Mouse (Mus musculus): ENCODE results near the gene Crybb3.

Crybb3 gene

DNA sequence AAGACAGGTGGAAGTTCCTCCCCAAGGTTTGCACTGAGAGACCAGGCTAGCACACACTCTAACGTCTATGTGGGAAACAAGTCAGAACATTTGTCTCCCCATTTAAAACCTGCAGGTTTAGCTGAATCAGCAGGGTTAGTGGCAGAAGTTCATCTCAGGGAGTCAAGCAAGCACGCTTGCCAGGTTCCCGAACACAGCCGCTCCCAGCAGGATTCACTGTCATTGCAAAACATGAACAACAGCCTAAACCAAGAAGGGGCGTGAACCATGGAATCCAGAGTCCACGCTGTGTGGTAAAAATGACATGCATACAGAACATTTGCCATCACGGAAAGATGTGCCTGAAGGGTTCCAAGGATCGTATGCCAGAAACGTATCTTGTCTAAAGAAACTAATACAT lies 23.7 kb upstream of the Crybb3 start:
- in situ Hi-C loops (cut with MboI; ENCODE audit: low sequenced_read_pairs) = no loop called here

DNA sequence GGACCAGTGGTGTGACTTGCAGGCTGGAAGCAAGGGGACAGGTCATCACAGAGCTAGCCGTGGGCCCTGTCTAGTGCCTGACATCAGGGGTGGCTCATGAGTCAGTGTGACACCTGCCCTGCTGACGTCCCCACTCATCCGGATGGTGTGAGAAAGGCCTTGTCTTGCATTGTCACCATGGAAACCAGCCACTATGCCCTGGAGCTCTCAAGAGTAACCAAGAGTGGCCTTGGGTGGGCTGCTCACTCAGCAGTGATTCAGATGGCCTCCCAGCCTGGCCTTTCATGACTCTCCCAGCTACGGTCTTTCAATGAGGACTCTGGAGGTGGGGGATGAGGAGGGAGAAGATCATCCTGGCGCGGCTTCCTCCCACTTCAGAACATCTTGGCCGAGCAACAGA lies 21.1 kb upstream of the Crybb3 start:
- in situ Hi-C loops (cut with MboI; ENCODE audit: low sequenced_read_pairs) = no loop called here

DNA sequence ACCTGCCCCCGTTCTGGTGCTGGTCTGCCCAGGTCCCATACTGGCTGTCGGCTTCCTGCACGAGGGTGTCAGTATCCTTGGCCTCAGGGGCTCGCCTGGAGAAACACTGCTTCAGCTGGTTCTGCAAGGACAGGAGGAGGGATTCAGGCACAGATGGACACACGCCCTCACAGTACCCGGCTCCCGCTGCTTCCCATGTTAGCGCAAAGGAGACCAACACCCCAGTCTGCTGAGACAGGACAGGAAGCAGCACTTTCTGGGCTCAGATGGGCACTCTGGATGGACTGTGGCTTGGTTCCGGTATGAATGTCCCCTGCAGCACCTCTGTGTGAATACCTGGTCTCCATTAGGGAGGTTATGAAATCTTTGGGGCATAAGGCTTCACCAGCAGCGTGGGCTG lies 20.1 kb upstream of the Crybb3 start:
- in situ Hi-C loops (cut with MboI; ENCODE audit: low sequenced_read_pairs) = no loop called here

DNA sequence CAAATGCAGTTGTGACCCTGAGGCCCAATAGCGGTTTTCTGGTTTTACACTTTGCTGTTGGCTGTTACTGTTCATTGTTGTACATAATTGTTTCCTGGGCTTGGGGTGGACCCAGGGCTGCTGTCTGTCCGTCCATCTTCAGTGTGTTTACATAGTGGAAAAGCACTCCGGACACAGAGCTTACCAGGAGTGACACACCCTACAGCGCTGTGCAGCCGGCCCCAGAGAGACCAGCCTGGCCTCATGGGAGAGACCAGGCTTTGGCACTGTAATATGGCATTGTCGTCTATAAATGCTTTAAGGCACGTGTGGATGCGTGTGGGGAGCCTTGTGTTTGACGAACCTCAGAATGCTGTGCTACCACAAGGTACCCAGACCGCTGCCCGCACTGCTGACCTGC lies 19.0 kb upstream of the Crybb3 start:
- in situ Hi-C loops (cut with MboI; ENCODE audit: low sequenced_read_pairs) = no loop called here

DNA sequence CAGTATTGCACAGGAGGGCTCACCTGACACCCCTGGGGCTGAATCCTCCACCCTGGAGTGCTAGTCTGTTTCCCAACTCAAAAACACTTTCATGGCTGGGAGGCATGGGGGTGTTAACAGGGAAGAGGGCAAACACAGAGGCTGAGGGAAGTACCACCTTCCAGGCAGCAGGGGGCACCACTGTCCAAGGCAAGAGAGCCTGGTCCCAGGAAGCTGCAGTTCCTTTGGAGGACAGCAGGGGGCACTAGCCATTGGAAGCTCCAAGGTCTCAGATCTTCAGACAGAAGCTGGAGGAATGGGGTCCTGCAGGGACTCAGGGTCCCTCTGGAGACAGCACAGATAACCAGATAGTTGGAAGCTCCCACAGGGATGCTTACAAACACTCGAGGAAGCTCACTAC lies 18.2 kb upstream of the Crybb3 start:
- in situ Hi-C loops (cut with MboI; ENCODE audit: low sequenced_read_pairs) = loop anchor here (5.0 kb wide), 1 partner anchor 68 kb away; no protein-coding TSS in a partner anchor

DNA sequence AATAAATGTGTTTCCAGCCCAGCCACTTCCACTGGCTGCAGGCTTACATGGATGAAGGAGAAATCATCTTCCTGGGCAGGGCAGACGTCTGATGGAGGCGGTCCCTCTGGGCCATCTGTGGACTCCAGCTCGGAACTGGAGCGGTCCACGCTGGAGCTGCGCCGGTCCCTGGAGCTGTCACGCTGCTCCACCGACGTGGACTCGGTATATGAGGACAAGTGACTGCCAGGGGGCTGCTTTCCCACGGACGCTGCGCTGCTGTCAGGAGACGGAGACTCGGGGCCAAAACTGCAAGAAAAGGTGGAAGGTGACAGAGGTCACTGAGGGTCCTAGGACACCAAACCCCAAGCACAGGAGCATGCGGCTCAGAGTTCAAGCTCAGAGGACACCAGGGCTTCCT lies 16.2 kb upstream of the Crybb3 start:
- in situ Hi-C loops (cut with MboI; ENCODE audit: low sequenced_read_pairs) = loop anchor here (5.0 kb wide), 1 partner anchor 70 kb away; no protein-coding TSS in a partner anchor

DNA sequence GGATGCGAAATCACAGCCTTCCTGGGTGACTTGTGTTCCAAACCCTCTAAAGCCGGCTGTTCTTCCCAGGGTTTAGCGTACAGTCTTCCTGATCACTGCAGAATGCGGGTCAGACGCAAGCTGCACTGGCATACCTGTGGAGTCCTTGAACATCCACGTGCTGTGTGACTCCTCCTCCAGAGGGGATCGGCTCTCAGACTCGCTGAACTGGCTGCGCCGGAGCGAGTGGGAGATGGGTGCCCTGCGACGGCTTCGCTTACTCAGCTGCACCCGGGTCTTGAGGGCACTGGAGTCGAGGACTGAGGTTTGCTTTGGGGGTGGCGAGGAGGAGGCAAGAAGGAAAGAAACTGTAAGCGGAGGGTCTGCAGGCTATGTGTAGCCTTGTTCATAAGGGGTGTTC lies 14.1 kb upstream of the Crybb3 start:
- in situ Hi-C loops (cut with MboI; ENCODE audit: low sequenced_read_pairs) = loop anchor here (5.0 kb wide), 1 partner anchor 72 kb away; no protein-coding TSS in a partner anchor

DNA sequence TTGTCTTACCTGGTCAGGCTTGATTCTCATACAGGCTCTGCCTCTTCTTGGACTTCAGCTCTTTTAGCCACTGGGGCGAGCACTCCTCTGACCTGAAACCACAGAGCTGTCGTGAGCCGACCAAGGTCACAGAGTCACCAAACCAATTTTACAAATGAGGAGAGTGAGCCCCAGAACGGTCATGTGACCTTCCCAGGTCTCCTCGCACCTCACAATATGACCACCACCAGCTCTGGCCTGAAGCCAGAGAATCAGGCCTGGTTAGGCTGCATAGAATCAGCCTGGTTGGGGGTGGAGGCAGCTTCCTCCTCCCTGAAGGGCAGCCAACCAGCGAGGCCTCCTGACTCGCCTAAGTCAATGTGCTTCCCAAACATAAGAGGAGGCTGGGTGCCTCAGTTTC lies 11.0 kb upstream of the Crybb3 start:
- in situ Hi-C loops (cut with MboI; ENCODE audit: low sequenced_read_pairs) = no loop called here

DNA sequence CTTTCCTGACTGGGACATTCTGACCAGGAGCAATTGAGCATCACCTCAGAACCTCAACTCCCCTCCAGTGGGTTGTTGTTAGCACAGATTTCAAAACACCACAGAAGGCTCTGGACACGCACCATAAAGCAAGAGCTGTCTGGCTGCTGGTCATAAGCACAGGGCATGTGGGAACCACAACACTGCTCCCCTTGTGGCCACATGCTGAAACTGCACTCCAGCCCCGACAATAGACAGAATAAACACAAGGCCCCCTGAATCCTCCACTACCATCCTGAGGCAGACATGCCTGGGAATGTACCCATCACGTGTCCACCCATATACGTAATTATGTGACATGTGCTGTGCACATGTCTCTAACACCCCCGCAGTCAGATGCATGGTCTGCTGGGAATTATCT lies 9.8 kb upstream of the Crybb3 start:
- in situ Hi-C loops (cut with MboI; ENCODE audit: low sequenced_read_pairs) = no loop called here

DNA sequence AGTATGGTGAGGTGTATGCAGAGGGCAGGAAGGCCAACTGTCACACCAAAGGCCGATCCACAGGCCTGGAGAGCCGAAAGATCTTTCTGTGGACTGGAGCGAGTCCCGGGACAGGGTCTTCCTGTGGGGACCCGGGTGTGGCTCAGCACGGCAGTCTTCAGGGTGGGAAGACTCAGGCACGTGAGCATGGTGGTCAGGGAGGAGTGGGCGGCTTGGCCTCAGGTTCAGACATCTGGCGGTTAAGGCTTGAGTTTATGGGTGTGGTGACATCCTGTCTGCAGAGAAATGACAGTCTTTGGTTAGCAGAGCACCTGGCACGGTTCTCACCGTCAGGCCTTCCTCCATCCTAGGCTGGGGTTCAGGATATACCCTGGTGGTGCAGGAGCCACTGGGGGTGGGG lies 9.4 kb upstream of the Crybb3 start:
- in situ Hi-C loops (cut with MboI; ENCODE audit: low sequenced_read_pairs) = no loop called here

DNA sequence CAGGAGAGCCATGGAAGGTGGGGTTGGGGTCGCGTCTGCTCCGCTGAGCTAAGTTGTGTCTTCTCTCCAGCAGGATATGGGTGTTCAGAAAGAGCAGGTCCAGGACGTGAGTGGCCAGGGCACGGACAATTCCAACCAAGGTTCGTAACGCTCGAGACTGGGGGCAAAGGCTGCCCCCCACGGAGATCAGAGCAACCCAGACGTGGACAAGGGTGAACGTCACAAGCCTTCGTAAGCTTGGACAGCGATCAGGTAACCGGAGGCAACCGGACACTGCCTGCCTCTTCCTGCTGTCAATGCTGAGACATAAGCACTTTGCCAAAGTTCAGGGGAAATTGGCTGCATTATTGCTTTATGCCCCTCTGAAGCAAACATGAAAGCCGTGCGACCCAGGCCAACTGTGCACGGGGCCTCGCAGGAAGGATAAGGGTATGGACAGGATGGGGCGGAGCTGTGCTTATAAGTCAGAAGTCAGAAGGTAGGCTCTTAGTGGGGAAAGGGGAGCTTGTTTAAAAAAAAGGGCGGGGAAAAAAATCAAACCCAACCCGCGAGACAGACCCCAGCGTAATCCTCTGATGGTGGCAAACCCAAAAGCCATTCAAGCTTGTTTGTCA lies 8.8 kb upstream of the Crybb3 start:
- in situ Hi-C loops (cut with MboI; ENCODE audit: low sequenced_read_pairs) = no loop called here

DNA sequence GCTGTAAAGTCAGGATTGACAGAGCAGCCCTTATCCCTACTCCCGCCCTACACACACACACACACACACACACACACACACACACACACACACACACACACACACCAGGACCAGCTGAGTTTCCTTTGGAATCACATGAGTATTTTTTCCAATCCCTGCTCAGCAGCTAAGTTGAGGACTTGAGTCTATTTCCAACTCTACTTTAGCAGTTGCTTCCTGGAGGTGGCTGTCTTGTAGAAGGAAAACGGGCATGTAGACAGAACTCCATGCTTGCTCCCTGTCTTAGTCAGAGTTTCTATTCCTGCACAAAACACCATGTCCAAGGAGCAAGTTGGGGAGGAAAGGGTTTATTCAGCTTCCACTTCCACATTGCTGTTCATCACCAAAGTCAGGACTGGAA lies 6.1 kb upstream of the Crybb3 start:
- in situ Hi-C loops (cut with MboI; ENCODE audit: low sequenced_read_pairs) = no loop called here

DNA sequence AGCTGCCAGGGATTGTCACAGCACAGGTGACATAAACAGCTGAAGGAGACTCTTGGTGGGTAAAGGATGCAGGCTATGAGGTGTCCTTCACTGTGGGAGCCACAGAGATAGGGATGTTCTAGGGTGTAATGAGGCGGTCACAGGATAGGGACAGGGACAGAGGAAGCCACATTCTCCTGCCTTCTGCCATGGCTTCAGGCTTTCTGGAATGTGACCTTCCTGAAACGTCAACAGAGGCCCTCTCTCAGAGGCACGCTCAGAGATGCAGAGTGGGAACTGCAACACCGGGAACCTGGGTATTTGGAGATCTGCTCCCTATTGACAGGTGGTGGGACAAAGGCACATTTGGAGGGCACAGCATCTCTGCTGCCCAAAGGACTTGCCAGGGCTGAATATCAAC lies 5.6 kb upstream of the Crybb3 start:
- in situ Hi-C loops (cut with MboI; ENCODE audit: low sequenced_read_pairs) = no loop called here

DNA sequence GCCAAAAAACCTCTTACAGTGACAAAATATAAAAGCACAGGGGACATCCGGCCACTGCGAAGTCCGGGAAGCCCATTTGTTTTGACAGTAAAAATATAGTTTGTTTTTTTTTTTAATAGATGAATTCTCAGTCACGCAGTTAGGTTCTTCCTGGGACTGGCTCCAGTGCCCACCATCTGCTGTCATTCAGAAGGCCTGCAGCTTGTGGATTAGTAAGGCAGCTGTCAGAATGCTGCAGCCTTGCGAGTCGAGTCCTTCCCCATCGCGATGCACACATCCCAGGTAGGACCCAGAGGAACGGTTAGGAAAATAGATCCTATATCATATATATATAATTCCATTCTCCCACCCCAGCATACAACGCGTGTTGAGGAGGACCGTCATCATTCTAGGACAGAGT lies 5.1 kb upstream of the Crybb3 start:
- in situ Hi-C loops (cut with MboI; ENCODE audit: low sequenced_read_pairs) = no loop called here

DNA sequence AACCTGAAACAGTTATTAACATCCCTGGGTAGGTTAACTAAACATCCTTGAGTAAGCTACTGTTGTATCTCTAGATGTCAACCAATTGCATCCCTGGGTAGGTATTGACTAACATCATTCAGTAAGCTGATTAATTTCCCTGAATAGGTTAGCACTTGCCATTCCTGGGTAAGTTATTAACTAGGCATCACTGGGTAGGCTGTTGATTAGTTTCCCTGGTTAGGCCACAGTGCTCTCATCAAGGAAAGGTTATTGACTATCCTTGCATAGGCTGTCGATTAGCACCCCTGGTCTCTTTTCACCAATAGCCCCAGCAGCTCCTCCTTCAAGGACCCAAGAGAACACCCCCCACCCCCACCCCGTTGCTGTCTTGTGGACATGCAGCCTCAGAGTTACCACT lies 4.5 kb upstream of the Crybb3 start:
- in situ Hi-C loops (cut with MboI; ENCODE audit: low sequenced_read_pairs) = no loop called here

DNA sequence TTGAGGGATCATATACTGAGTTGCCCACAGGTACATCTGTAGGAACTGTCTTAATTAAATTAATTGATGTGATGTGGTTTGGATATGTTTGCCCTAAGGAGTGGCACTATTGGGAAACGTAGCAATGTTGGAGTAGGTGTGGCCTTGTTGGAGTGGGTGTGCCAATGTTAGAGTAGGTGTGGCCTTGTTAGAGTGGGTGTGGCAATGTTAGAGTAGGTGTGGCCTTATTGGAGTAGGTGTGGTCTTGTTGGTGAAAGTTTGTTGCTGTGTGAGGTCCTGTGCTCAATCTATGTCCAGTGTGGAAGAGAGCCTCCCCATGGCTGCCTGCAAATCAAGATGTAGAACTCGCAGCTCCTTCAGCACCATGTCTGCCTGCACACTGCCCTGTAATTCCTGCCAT lies 2.9 kb upstream of the Crybb3 start:
- in situ Hi-C loops (cut with MboI; ENCODE audit: low sequenced_read_pairs) = no loop called here

DNA sequence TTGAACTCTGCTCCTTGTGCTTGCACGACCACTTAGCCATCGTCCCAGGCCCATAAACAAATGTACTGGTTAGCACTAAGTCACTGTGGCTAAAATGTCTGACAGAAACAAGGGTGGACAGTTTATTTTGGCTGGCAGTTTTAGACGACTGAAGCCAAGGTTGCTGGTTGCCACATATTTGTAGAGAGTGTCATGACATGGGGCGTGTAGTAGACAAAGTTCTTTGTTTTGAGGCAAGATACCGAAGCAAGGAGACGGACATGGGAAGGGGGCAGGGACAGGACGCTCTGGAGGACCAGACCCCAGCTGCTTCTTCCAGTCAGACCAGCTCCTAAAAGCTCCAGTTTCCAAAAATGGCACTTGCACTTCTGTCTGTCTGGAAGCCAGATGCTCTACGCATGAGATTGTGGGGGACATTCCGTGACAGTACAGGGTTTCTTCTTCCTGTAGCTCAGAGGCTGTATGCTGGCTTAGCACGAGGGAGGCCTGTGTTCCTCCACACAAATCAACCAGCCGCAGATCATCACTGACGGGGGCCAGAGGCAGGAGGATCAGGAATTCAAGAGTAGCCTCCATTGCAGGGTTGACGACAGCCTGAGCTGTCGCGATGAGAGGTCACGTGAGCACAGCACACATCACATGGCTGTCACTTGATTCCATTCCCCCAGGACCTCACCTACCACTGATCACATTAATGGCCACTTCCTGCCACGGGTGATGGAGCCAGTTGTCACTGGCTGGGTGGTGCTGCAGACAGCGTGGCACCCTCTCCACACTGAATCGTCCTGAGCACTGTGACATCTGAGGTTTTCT lies 1.2 kb upstream of the Crybb3 start:
- in situ Hi-C loops (cut with MboI; ENCODE audit: low sequenced_read_pairs) = no loop called here

DNA sequence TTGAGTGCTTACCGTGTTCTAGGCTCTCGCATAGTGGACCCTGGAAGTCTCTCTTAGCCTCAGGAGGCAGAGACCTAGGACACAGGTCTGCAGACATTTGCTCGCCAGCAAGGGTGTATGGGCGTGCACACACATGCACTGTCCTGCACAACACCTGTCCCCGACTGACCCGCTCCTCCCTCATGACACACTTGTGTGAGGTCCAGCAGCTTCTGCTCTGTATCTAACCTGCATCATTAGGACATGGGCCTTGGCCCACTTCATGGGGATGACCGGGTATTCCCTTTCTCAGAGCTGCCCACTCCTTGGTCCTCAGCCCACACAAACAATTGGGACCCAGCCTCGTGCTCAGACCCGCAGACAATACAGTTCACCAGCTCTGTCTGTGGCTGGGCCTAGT lies 364 bp downstream of the Crybb3 start:
- in situ Hi-C loops (cut with MboI; ENCODE audit: low sequenced_read_pairs) = no loop called here

DNA sequence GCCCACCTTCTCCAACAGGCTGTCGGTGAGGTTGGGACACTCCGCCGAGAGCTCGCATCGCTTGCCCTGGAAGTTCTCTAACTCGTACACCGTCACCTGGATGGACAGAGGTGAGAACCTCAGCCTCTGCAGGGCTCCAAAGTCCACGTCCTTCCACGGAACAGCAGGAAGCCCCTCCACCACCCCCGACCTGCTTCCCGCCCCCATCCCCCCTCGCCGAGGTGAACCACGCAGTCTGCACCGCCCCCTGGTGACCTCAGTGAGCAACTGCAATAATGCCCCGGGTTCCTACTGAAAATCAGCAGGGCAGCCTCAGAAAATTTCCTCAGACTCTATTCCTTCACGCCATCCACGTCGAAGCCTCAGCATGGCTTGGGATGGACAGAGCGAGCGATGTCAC lies 1.6 kb downstream of the Crybb3 start:
- in situ Hi-C loops (cut with MboI; ENCODE audit: low sequenced_read_pairs) = no loop called here

DNA sequence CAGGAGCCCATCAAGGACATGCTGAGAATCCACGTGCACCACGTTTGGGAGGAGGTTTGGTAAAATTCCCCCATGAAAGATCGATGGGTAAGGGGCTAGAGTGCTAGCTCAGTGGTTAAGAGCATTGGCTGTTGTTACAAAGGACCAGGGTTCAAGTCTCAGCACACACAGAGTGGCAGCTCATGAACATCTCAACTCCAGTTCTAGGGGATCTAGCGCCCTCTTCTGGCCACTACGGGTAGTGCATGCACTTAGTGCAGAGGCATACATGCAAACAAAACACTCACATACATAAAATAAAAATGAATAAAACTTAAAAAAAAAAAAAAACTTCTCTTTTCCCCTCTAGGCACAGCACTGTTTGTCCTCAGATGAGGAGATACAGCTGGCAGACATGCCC lies 2.7 kb downstream of the Crybb3 start:
- in situ Hi-C loops (cut with MboI; ENCODE audit: low sequenced_read_pairs) = no loop called here

DNA sequence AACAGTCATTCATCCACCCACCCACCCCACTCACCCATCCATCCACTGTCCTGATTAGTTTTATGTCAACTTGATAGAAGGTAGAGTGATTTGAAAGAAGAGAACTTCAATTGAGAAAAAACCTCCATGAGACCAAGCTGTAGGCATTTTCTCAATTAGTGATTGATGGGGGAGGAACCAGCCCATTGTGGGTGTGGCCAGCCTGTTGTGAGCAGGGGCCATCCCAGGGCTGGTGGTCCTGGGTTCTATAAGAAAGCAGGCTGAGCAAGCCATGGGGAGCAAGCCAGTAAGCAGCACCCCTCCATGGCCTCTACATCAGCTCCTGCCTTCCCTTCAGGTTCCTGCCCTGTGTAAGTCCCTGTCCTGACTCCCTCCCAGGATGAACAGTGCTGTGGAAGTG lies 11.4 kb downstream of the Crybb3 start, which contains the start of gene Crybb2:
Gene Crybb2, minus strand, starts transcription at position 101 of the 400 bp plus-strand sequence.
- in situ Hi-C loops (cut with MboI; ENCODE audit: low sequenced_read_pairs) = loop anchor here (25.0 kb wide), 1 partner anchor 858 kb away; no protein-coding TSS in a partner anchor

DNA sequence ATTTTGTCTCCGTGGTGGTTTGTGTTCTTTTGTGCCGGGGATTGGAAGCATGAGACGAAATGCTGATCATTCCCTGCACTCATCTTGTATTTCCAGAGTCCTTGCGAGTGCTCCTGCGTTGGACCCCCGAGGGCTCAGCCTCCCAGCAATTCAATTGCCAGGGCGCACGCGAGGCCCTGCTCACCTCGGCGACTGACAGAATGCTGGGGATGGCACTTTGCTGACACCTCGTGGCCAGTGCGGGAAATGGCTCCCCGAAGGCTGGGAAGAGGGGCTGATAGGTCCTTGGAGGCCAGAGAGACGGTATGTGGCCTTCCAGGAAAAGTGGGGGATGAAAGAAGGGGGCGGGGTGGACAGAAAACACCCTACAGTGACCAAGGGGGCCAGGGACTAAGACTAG lies 27.1 kb downstream of the Crybb3 start:
- in situ Hi-C loops (cut with MboI; ENCODE audit: low sequenced_read_pairs) = loop anchor here (10.0 to 25.0 kb wide), 2 partner anchors 610 to 842 kb away; partner anchors contain the start of gene Gm6588

All from CH12F3 (cell line).